Mouse (Mus musculus) intestine, embryonic 15.5 days (tissue): ENCODE measurements around the gene Gm20388. TPM values are rescaled to one million over a fixed set of nuclear protein-coding genes. Genes with fewer than 3 reads are reported as not detected.

ENCODE experiments used
- ATAC-seq: fragments of 200-750 bp; cut with Nextera tagmentation; 2 replicates; pipeline ENCODE4 v1.8.0; 2017; ENCODE audit warnings: moderate TSS enrichment, moderate library complexity
- H3K27ac ChIP-seq: fragments of 300-500 bp; sonication (generic); 2 replicates; pipeline ENCODE4 v1.5.1; 2015; ENCODE audit warnings: mild to moderate bottlenecking, inconsistent platforms
- H3K27me3 ChIP-seq: fragments of 300-500 bp; sonication (generic); replicated peaks from 2 replicates; pipeline ENCODE4 v1.6.1; 2015; ENCODE audit warnings: inconsistent platforms
- H3K36me3 ChIP-seq: fragments of 300-500 bp; sonication (generic); 2 replicates; pipeline ENCODE4 v1.6.1; 2015; ENCODE audit warnings: inconsistent platforms
- H3K4me1 ChIP-seq: fragments of 300-500 bp; sonication (generic); replicated peaks from 2 replicates; pipeline ENCODE4 v1.6.1; 2015; ENCODE audit warnings: inconsistent platforms
- H3K4me2 ChIP-seq: fragments of 300-500 bp; sonication (generic); replicated peaks from 2 replicates; pipeline ENCODE4 v1.6.1; 2015; ENCODE audit warnings: mild to moderate bottlenecking, inconsistent platforms
- H3K4me3 ChIP-seq: fragments of 300-500 bp; sonication (generic); replicated peaks from 2 replicates; pipeline ENCODE4 v1.5.1; 2015; ENCODE audit warnings: inconsistent platforms
- H3K9ac ChIP-seq: fragments of 300-500 bp; sonication (generic); 2 replicates; pipeline ENCODE4 v1.6.1; 2015; ENCODE audit warnings: inconsistent platforms
- H3K9me3 ChIP-seq: fragments of 300-500 bp; sonication (generic); 2 replicates; pipeline ENCODE4 v1.6.1; 2016; ENCODE audit warnings: inconsistent platforms
- WGBS: fragments of 180-500 bp; shearing (Covaris S2); methylation state at CpG from one replicate; pipeline ENCODE4 v1.1.7; 2015; 5-methylcytosine and 5-hydroxymethylcytosine counted together
- polyA plus RNA-seq: library from polyadenylated mRNA; unstranded; fragments of >200 nt; fragmentation: Nextera tagmentation; extraction: Ambion mirVana; gene quantifications from 2 replicates; pipeline ENCODE4 v1.2.1, GENCODE M21; 2015

Gm20388 gene
- polyA plus RNA-seq, 1 experiment from 2014 or later = not detected

DNA sequence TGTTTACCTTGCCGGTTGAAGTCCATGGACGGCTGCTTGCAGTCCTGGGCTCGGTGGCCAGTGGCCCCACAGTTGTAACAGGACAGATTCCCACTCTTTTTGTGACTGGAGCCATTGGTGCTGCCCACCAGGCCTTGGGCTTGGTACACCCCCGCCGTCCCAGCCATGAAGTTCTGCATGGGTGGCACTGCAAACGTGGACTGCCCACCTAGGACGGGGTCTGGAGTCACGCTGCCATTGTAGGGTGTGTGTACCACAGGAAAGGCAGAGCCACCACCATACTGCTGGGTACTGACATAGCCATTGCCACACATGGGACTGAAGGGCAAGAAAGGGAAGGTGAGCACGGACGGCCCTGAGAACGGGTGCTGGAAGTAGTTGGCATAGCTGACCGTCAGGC, 1693.2 kb downstream of the Gm20388 start:
- Histone ChIP-seq H3K4me1 (no peaks in the 10 kb centered on the region), H3K36me3 (peaks cover 56% of the 10 kb centered on the region), H3K27me3 (no peaks in the 10 kb centered on the region), H3K4me2 (no peak overlapping the region), H3K9me3 (no peaks in the 10 kb centered on the region), H3K4me3 (no peak overlapping the region), H3K27ac (no peak overlapping the region), H3K9ac (no peak overlapping the region)
- 98% methylated on average over 12 of the region's 12 CpGs for WGBS
- ATAC-seq = no peak

GRCm38 (mm10) chr8:121607661-121608060, 1697.0 kb downstream of the Gm20388 start:
- peaks cover 54% of the 10 kb centered on the region for H3K36me3 ChIP-seq
- H3K4me3 ChIP-seq = no peak overlapping the region
- no peak overlapping the region for H3K4me2 ChIP-seq
- H3K9me3 ChIP-seq = no peaks in the 10 kb centered on the region
- WGBS = 82% methylated on average over 5 of the region's 5 CpGs
- no peak overlapping the region for H3K27ac ChIP-seq
- no peaks in the 10 kb centered on the region for H3K27me3 ChIP-seq
- no peak overlapping the region for H3K9ac ChIP-seq
- no peak for ATAC-seq
- H3K4me1 ChIP-seq = no peaks in the 10 kb centered on the region

DNA sequence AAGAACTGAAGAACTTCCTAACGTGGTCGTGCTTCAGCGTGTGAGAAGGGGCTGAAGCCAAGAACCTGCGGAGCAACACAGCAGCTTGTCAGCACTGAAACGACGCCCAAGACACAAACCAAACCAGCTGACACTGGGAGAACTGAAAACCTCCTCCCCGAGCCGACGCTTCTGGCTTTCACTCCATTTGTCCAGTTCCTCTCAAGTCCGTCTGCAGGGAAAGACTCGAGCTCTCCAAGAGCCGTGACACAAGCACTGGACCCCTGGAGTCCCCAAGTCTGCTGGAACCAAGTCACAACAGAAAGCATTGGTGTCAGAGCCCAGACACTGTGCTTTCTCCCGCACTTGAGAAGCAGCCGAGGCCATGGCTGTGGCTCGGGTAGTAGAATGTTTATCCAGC, 1698.6 kb downstream of the Gm20388 start:
- H3K4me3 ChIP-seq = no peak overlapping the region
- peaks cover 48% of the 10 kb centered on the region for H3K36me3 ChIP-seq
- no peak for ATAC-seq
- H3K27ac ChIP-seq = no peak overlapping the region
- no peaks in the 10 kb centered on the region for H3K9me3 ChIP-seq
- H3K9ac ChIP-seq = no peak overlapping the region
- no peak overlapping the region for H3K4me2 ChIP-seq
- H3K27me3 ChIP-seq = no peaks in the 10 kb centered on the region
- H3K4me1 ChIP-seq = no peaks in the 10 kb centered on the region
- WGBS = 86% methylated on average over 15 of the region's 15 CpGs

GRCm38 (mm10) chr8:121609916-121610315, 1699.3 kb downstream of the Gm20388 start:
- Histone ChIP-seq H3K4me3 (no peak overlapping the region), H3K36me3 (peaks cover 41% of the 10 kb centered on the region), H3K4me1 (no peaks in the 10 kb centered on the region), H3K27me3 (no peaks in the 10 kb centered on the region), H3K27ac (no peak overlapping the region), H3K9me3 (no peaks in the 10 kb centered on the region), H3K4me2 (no peak overlapping the region), H3K9ac (no peak overlapping the region)
- 86% methylated on average over 11 of the region's 11 CpGs for WGBS
- ATAC-seq = no peak

DNA sequence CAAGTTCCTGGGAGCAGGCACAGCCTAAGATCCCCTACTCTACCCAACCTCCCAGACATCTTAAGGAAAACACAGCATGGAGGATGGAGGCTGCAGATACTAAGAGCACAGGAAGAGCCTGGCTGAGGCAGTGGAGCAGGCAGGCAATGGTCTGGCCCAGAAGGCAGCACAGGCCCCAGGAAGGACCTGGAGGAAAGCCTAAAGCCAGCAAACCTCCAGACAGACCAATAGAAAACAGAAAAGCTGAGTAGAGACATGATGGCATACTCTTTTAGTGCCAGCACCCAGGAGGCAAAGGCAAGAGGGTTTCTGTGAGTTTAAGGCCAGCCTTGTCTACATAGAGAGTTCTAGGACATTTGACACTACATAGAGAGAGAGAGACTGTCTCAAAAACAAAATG, 1702.8 kb downstream of the Gm20388 start:
- H3K4me2 ChIP-seq = no peak overlapping the region

GRCm38 (mm10) chr8:121619401-121619995, 1708.9 kb downstream of the Gm20388 start:
- Histone ChIP-seq H3K9me3 (no peaks in the 10 kb centered on the region), H3K4me3 (no peak overlapping the region), H3K36me3 (0 out of 2 replicates have a peak, but pooled peaks cover 5% of the 10 kb centered on the region), H3K27me3 (no peaks in the 10 kb centered on the region), H3K4me1 (peaks cover 27% of the 10 kb centered on the region), H3K27ac (peak overlapping the region; percentile 30), H3K9ac (no peak overlapping the region), H3K4me2 (no peak overlapping the region)
- 42% methylated on average over 7 of the region's 7 CpGs for WGBS
- ATAC-seq = peak; percentile 74

More for the DNA sequence above, 1702.8 kb downstream of the Gm20388 start:
- no peak overlapping the region for H3K4me3 ChIP-seq
- H3K27me3 ChIP-seq = no peaks in the 10 kb centered on the region
- H3K27ac ChIP-seq = no peak overlapping the region
- no peaks in the 10 kb centered on the region for H3K4me1 ChIP-seq
- no peak overlapping the region for H3K9ac ChIP-seq
- peaks cover 22% of the 10 kb centered on the region for H3K36me3 ChIP-seq
- ATAC-seq = no peak
- no peaks in the 10 kb centered on the region for H3K9me3 ChIP-seq

DNA sequence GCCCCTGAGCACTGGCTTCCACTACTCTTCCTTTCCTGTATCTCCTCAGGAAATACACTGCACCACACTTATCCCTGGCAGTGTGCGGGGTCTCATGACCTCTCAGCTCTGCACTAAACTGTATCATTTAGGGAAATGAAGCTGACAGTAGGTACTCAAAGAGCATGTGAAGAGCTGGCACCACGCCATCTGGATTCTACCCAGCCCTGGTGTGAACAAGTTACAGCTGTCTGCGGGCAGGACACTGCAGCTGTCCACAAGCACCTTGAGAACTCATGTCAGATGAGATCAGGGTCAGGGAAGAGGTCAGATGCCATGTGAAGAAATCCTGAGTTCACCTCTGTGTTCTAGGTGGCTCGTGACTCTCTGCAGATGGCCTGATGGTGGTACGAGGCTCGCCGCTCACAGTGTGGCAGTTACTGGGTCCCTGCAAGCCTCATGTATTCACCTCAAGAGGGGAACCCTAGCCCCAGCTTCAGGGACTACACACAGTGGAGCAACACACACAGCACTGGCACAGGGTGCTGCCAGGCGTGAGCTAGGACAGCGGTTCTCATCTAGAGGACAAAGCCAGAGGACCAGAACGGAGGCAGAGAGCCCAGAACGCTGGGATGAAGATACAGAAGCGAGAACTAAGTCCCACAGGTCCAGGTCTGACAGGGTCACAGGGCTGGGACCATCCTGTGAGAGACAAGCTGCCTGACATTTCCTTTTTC, 1710.3 kb downstream of the Gm20388 start:
- no peak overlapping the region for H3K4me2 ChIP-seq
- H3K9me3 ChIP-seq = no peaks in the 10 kb centered on the region
- peaks cover 27% of the 10 kb centered on the region for H3K4me1 ChIP-seq
- ATAC-seq = 0 out of 2 replicates have a peak, but pooled peaks have one; percentile 28
- no peak overlapping the region; the same call in 1 of the 2 replicates for H3K27ac ChIP-seq
- H3K4me3 ChIP-seq = no peak overlapping the region
- no peak overlapping the region for H3K9ac ChIP-seq
- 77% methylated on average over 12 of the region's 12 CpGs for WGBS
- no peaks in the 10 kb centered on the region for H3K27me3 ChIP-seq
- 0 out of 2 replicates have a peak, but pooled peaks cover 5% of the 10 kb centered on the region for H3K36me3 ChIP-seq

GRCm38 (mm10) chr8:121621879-121622278, 1711.2 kb downstream of the Gm20388 start:
- no peak overlapping the region for H3K27ac ChIP-seq
- H3K9ac ChIP-seq = no peak overlapping the region
- 0 out of 2 replicates have a peak, but pooled peaks cover 5% of the 10 kb centered on the region for H3K36me3 ChIP-seq
- 63% methylated on average over 1 of the region's 1 CpGs for WGBS
- H3K9me3 ChIP-seq = no peaks in the 10 kb centered on the region
- ATAC-seq = no peak
- no peak overlapping the region for H3K4me2 ChIP-seq
- no peak overlapping the region for H3K4me3 ChIP-seq
- peaks cover 27% of the 10 kb centered on the region for H3K4me1 ChIP-seq
- no peaks in the 10 kb centered on the region for H3K27me3 ChIP-seq

DNA sequence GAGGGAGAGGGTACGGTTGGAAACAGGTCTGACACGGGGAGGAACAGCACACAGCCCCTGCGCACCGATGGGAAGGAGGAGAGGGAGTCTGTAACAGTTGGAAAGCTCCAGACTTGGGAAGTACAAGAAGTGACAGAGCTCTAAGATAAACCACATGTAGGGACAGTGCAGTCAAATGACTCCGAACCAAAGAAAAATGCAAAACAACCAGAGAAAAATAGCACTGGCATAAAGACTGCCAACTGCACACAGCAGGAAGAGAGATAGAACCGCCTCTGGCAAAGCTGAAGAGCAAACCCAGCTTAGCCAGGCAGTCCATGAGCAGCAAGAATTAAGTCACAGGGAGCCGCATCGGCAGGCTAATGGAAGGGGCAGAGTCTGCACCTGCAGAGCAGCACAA, 1712.4 kb downstream of the Gm20388 start:
- WGBS = 83% methylated on average over 8 of the region's 8 CpGs
- Histone ChIP-seq H3K27me3 (no peaks in the 10 kb centered on the region), H3K4me2 (no peak overlapping the region), H3K36me3 (peaks cover 5% of the 10 kb centered on the region), H3K27ac (no peak overlapping the region), H3K9ac (no peak overlapping the region), H3K9me3 (no peaks in the 10 kb centered on the region), H3K4me3 (no peak overlapping the region), H3K4me1 (peaks cover 27% of the 10 kb centered on the region)
- no peak for ATAC-seq

GRCm38 (mm10) chr8:121628681-121629080, 1718.0 kb downstream of the Gm20388 start:
- 66% methylated on average over 4 of the region's 4 CpGs for WGBS
- no peak overlapping the region for H3K4me2 ChIP-seq
- H3K4me1 ChIP-seq = peaks cover 15% of the 10 kb centered on the region
- H3K27me3 ChIP-seq = no peaks in the 10 kb centered on the region
- H3K36me3 ChIP-seq = peaks cover 8% of the 10 kb centered on the region
- H3K4me3 ChIP-seq = no peak overlapping the region
- no peak overlapping the region for H3K27ac ChIP-seq
- no peaks in the 10 kb centered on the region for H3K9me3 ChIP-seq
- no peak overlapping the region for H3K9ac ChIP-seq
- ATAC-seq = no peak

DNA sequence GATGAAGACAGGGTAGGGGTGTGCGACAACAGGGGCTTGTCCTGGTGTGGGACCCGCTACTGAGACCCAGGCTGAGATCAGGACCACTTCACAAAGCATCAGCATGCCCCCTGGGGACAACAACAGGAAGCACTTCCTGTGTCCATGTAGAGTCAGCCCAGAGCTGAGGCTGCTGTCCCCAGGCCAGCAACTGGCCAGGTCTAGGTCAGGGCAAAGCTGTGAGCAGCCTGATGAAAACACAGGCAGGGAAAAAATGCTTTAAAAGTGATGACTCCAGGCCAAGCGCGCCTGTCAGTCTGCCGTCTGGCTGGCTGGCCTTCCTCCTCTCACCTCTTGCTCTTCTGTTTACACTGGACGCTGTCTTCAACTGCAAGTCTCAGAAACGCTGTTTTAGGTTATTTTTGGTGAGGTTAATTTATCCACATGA, 1721.0 kb downstream of the Gm20388 start:
- H3K9me3 ChIP-seq = no peaks in the 10 kb centered on the region
- no peak; the same call in 1 of the 2 replicates for ATAC-seq
- WGBS = 34% methylated on average over 7 of the region's 7 CpGs
- no peak overlapping the region for H3K9ac ChIP-seq
- H3K4me1 ChIP-seq = peaks cover 22% of the 10 kb centered on the region
- H3K27me3 ChIP-seq = no peaks in the 10 kb centered on the region
- H3K27ac ChIP-seq = 0 out of 2 replicates have a peak overlapping the region, but pooled peaks have one; percentile 13
- H3K4me3 ChIP-seq = no peak overlapping the region
- H3K4me2 ChIP-seq = no peak overlapping the region
- H3K36me3 ChIP-seq = peaks cover 8% of the 10 kb centered on the region

DNA sequence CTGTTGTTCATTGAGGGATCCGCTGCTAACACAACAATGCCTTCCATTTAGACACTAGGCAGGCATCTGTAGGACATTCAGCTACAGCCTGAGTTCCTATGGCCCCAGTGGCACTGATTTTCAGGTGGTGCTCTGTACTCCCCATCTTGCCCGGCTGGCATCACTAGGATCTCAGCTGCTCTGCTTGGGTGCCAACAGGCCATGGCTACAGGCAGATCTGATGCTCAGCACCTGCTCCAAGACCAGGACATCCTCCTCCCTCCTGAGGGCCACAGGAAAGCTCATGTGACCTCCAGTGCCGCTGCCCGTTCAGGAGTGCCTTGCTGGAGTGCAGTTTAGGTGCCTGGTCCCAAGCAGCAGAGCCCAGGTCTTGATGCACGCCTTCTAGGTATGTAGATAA, 1721.8 kb downstream of the Gm20388 start:
- ATAC-seq = no peak
- H3K27me3 ChIP-seq = no peaks in the 10 kb centered on the region
- 77% methylated on average over 5 of the region's 5 CpGs for WGBS
- H3K9me3 ChIP-seq = no peaks in the 10 kb centered on the region
- no peak overlapping the region for H3K9ac ChIP-seq
- no peak overlapping the region for H3K4me3 ChIP-seq
- H3K27ac ChIP-seq = 0 out of 2 replicates have a peak overlapping the region, but pooled peaks have one; percentile 13
- H3K4me1 ChIP-seq = peaks cover 26% of the 10 kb centered on the region
- no peak overlapping the region for H3K4me2 ChIP-seq
- H3K36me3 ChIP-seq = peaks cover 8% of the 10 kb centered on the region

- H3K9me3 ChIP-seq = no peaks in the 10 kb centered on the region
- no peak overlapping the region for H3K9ac ChIP-seq
- no peak overlapping the region for H3K27ac ChIP-seq
- no peaks in the 10 kb centered on the region for H3K36me3 ChIP-seq
- WGBS = 55% methylated on average over 6 of the region's 6 CpGs
- ATAC-seq = no peak
- H3K4me2 ChIP-seq = no peak overlapping the region
- peaks cover 26% of the 10 kb centered on the region for H3K4me1 ChIP-seq
- no peaks in the 10 kb centered on the region for H3K27me3 ChIP-seq
- H3K4me3 ChIP-seq = no peak overlapping the region
These were observed 1724.9 kb downstream of the Gm20388 start for GRCm38 (mm10) chr8:121635534-121635933.
